Mouse (Mus musculus) urinary bladder, postnatal 36 days (tissue): ENCODE data around the gene Vmn1r103.
"Not testable (repeated sequence)": the region's sequence is repeated elsewhere in the genome, so short reads cannot be mapped to it uniquely, and the experiment has no call there.

Source experiments
- DNase-seq, 2 experiments: peaks; one replicate each; pipeline ENCODE4 v3.0.0; 2022; ENCODE audit warnings: low spot score in 2 of 2, mixed read lengths in 1 of 2

Gene Vmn1r103

DNA sequence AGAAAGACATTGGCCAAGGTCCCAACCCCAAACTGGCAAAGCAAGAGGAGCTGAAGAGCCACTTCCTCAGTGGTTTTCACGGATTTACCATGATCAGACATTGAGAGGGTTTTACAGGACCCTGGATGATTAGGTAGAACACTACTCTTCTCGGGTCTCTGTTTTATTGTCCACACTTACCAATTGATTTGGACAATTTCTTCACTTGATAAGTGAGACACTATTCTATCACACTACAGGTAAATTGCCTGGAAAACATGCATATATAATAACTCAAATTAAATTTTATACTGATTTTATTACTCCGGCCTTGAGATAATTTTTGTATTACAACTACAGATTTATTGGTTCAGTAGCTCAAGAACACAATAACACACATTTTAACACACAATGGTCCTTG lies at the start of gene Vmn1r103:
Vmn1r103 (minus strand) TSS at position 101 of the 400 bp plus-strand sequence.
- DNase-seq: not testable (repeated sequence)

DNA sequence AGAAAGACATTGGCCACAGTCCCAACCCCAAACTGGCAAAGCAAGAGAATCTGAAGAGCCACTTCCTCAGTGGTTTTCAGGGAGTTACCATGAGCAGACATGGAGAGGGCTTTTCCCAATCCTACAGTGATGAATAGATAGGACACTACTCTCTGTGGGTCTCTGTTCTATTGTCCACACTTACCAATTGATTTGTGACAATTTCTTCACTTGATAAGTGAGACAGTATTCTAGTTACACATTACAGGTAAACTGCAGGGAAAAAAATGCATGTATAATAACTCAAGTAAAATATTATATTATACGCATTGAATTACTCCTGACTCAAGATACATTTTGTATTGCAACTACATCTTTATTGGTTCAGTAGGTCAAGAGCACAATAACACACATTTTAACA lies 35.3 kb upstream of the Vmn1r103 start, which contains the start of gene Gm5726:
Gm5726 (minus strand) TSS at position 101 of the 400 bp plus-strand sequence.
- not testable (repeated sequence) for DNase-seq

DNA sequence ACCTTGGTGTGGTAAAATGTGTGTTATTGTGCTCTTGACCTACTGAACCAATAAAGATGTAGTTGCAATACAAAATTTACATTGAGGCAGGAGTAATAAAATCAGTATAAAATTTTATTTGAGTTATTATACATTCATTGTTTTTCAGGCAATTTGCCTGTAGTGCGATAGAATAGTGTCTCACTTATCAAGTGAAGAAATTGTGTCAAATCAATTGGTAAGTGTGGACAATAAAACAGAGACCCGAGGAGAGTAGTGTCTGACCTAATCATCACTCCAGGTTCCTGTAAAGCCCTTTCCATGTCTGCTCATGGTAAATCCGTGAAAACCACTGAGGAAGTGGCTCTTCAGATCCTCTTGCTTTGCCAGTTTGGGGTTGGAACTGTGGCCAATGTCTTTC lies 23.2 kb upstream of the Vmn1r103 start, which contains the start of gene Vmn1r104:
Vmn1r104 (plus strand) TSS at position 301 of the 400 bp plus-strand sequence.
- not testable (repeated sequence) for DNase-seq

DNA sequence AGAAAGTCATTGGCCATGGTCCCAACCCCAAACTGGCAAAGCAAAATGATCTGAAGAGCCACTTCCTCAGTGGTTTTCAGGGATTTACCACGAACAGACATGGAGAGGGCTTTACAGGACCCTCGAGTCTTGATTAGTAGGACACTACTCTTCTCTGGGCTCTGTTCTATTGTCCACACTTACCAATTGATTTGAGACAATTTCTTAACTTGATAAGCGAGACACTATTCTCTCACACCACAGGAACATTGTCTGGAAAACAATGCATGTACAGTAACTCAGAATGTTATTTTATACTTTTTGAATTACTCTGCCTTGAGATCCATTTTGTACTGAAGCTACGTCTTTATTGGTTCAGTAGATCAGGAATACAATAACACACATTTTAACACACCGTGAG lies 35.5 kb downstream of the Vmn1r103 start, which contains the start of gene Gm10670:
Gm10670 (minus strand) TSS at position 101 of the 400 bp plus-strand sequence.
- not testable (repeated sequence) for DNase-seq
